Mouse (Mus musculus): Measurements from ENCODE around the gene Sephs2. TPM values are rescaled to one million over a fixed set of nuclear protein-coding genes. Genes with fewer than 3 reads are reported as not detected.

The Sephs2 gene
- polyA plus RNA-seq, 1 experiment from 2014 or later: 78.0 TPM

- H3K4me1 ChIP-seq (ENCODE audit: control insufficient read depth, insufficient read depth, low read length): peaks cover under 1% of the 10 kb centered on the region
- ATAC-seq (ENCODE audit: insufficient read depth, low FRiP score, low TSS enrichment) (no peak), DNase-seq (ENCODE audit: low spot score) (peak; percentile 55)
- WGBS: 25% methylated on average over 8 of the region's 8 CpGs
- H3K27ac ChIP-seq (ENCODE audit: low read depth, low read length): no peak overlapping the region
- no peaks in the 10 kb centered on the region for H3K36me3 ChIP-seq (ENCODE audit: control insufficient read depth, insufficient read depth, low read length)
- no peaks in the 10 kb centered on the region for H3K27me3 ChIP-seq (ENCODE audit: control insufficient read depth, insufficient read depth, low read length)
- H3K4me2 ChIP-seq (ENCODE audit: low read depth): no peak overlapping the region
- no peak overlapping the region for H3K9ac ChIP-seq (ENCODE audit: low read length)
- H3K4me3 ChIP-seq (ENCODE audit: low read depth, low read length): no peak overlapping the region
- no peaks in the 10 kb centered on the region for H3K9me3 ChIP-seq (ENCODE audit: control insufficient read depth, low read length)
These were observed 4.5 kb upstream of the Sephs2 start for GRCm38 (mm10) chr7:127278311-127278710.

GRCm38 (mm10) chr7:127276519-127276961 lies 2.7 kb upstream of the Sephs2 start:
- Histone ChIP-seq H3K9me3 (ENCODE audit: control insufficient read depth, low read length) (no peaks in the 10 kb centered on the region), H3K9ac (ENCODE audit: low read length) (no peak overlapping the region), H3K27me3 (ENCODE audit: control insufficient read depth, insufficient read depth, low read length) (no peaks in the 10 kb centered on the region), H3K4me3 (ENCODE audit: low read depth, low read length) (no peak overlapping the region), H3K27ac (ENCODE audit: low read depth, low read length) (no peak overlapping the region), H3K4me2 (ENCODE audit: low read depth) (no peak overlapping the region), H3K4me1 (ENCODE audit: control insufficient read depth, insufficient read depth, low read length) (peaks cover 7% of the 10 kb centered on the region), H3K36me3 (ENCODE audit: control insufficient read depth, insufficient read depth, low read length) (no peaks in the 10 kb centered on the region)
- DNase-seq (ENCODE audit: low spot score) (no peak), ATAC-seq (ENCODE audit: insufficient read depth, low FRiP score, low TSS enrichment) (no peak)
- WGBS: 71% methylated on average over 5 of the region's 5 CpGs

DNA sequence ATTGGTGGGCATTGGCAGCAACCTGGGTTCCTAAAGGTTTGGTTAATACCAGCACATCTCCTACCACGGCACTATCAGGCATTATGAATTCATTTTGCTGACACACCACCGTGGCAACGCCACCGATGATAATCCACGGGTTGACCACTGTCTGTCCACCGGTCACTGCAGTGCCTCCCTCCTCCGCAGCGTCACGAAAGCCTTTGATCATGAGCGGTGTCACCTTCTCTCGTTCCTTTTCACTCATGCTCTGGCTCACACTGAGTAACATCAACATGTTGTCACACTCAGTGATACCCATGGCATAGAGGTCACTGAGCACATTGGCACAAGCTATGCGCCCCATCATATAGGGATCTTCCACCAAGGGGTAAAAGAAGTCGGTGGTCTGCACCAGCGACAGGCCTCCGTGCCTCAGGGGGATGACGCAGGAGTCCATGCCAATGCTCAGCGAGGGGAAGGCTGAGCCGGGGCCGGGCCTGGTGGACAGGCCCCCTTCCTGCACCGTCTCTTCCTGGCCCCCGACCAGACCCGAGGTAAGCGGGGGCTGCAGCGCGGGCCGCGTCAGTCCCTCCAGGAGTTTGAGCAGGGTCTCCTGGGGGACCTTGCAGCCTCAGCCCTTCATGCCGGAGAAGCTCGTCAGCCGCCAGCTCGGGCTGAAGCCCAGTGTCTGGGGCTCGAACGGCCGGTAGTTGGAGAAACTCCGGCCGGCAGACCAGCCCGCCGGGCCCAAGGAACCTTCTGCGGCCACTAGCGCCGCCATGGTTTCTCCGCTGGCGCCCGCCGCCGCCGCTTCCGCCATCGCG lies 534 bp downstream of the Sephs2 start:
- DNase-seq (ENCODE audit: low spot score) (peak; percentile 21), ATAC-seq (ENCODE audit: insufficient read depth, low FRiP score, low TSS enrichment) (peak; percentile 75)
- Histone ChIP-seq H3K4me1 (ENCODE audit: control insufficient read depth, insufficient read depth, low read length) (peaks cover 7% of the 10 kb centered on the region), H3K4me2 (ENCODE audit: low read depth) (peak overlapping the region; percentile 93), H3K9ac (ENCODE audit: low read length) (peak overlapping the region; percentile 93), H3K27me3 (ENCODE audit: control insufficient read depth, insufficient read depth, low read length) (no peaks in the 10 kb centered on the region), H3K36me3 (ENCODE audit: control insufficient read depth, insufficient read depth, low read length) (no peaks in the 10 kb centered on the region), H3K4me3 (ENCODE audit: low read depth, low read length) (peak overlapping the region; percentile 86), H3K27ac (ENCODE audit: low read depth, low read length) (peak overlapping the region; percentile 67; the same call in 1 of the 2 replicates), H3K9me3 (ENCODE audit: control insufficient read depth, low read length) (no peaks in the 10 kb centered on the region)
- 16% methylated on average over 50 of the region's 50 CpGs for WGBS

GRCm38 (mm10) chr7:127272566-127272965 lies 1.3 kb downstream of the Sephs2 start:
- WGBS: 96% methylated on average over 15 of the region's 15 CpGs
- ATAC-seq (ENCODE audit: insufficient read depth, low FRiP score, low TSS enrichment) (no peak), DNase-seq (ENCODE audit: low spot score) (no peak)
- no peak overlapping the region for H3K9ac ChIP-seq (ENCODE audit: low read length)
- H3K4me2 ChIP-seq (ENCODE audit: low read depth): peak overlapping the region; percentile 93; the same call in 1 of the 2 replicates
- H3K36me3 ChIP-seq (ENCODE audit: control insufficient read depth, insufficient read depth, low read length): no peaks in the 10 kb centered on the region
- H3K27me3 ChIP-seq (ENCODE audit: control insufficient read depth, insufficient read depth, low read length): no peaks in the 10 kb centered on the region
- no peak overlapping the region for H3K27ac ChIP-seq (ENCODE audit: low read depth, low read length)
- H3K4me1 ChIP-seq (ENCODE audit: control insufficient read depth, insufficient read depth, low read length): peaks cover 7% of the 10 kb centered on the region
- 0 out of 2 replicates have a peak overlapping the region, but pooled peaks have one; percentile 86 for H3K4me3 ChIP-seq (ENCODE audit: low read depth, low read length)
- H3K9me3 ChIP-seq (ENCODE audit: control insufficient read depth, low read length): no peaks in the 10 kb centered on the region

DNA sequence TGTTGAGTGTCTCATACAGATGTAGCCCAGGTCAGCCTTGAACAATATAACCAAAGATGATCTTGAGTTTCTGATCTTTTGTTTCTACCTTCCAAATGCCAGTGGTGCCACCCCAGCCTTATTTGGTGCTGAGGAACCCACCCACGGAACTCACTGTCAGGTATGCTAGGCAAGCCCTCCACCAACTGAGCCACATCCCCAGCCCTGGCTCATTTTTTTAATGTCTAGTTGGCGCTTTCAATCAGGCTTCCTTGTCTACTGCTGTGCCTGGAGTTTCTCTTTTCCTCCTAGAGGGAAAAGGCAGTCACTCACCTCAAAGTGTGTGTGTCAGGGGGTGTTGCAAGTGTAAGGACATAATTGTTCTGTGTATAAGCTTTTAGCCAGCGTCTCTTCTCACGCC lies 2.8 kb downstream of the Sephs2 start:
- Histone ChIP-seq H3K27me3 (ENCODE audit: control insufficient read depth, insufficient read depth, low read length) (no peaks in the 10 kb centered on the region), H3K4me2 (ENCODE audit: low read depth) (no peak overlapping the region), H3K4me3 (ENCODE audit: low read depth, low read length) (no peak overlapping the region), H3K4me1 (ENCODE audit: control insufficient read depth, insufficient read depth, low read length) (peaks cover 7% of the 10 kb centered on the region), H3K9me3 (ENCODE audit: control insufficient read depth, low read length) (no peaks in the 10 kb centered on the region), H3K27ac (ENCODE audit: low read depth, low read length) (no peak overlapping the region), H3K36me3 (ENCODE audit: control insufficient read depth, insufficient read depth, low read length) (no peaks in the 10 kb centered on the region), H3K9ac (ENCODE audit: low read length) (no peak overlapping the region)
- DNase-seq (ENCODE audit: low spot score) (no peak), ATAC-seq (ENCODE audit: insufficient read depth, low FRiP score, low TSS enrichment) (no peak)
- 90% methylated on average over 4 of the region's 4 CpGs for WGBS

- H3K27ac ChIP-seq (ENCODE audit: low read depth, low read length): no peak overlapping the region
These were observed 3.2 kb downstream of the Sephs2 start for GRCm38 (mm10) chr7:127270666-127271065.

GRCm38 (mm10) chr7:127270256-127270655 lies 3.6 kb downstream of the Sephs2 start:
- no peak for DNase-seq (ENCODE audit: low spot score)
- H3K4me3 ChIP-seq (ENCODE audit: low read depth, low read length): no peak overlapping the region
- no peaks in the 10 kb centered on the region for H3K27me3 ChIP-seq (ENCODE audit: control insufficient read depth, insufficient read depth, low read length)
- no peaks in the 10 kb centered on the region for H3K9me3 ChIP-seq (ENCODE audit: control insufficient read depth, low read length)
- H3K27ac ChIP-seq (ENCODE audit: low read depth, low read length): no peak overlapping the region
- H3K9ac ChIP-seq (ENCODE audit: low read length): no peak overlapping the region
- H3K4me1 ChIP-seq (ENCODE audit: control insufficient read depth, insufficient read depth, low read length): peaks cover 7% of the 10 kb centered on the region
- H3K4me2 ChIP-seq (ENCODE audit: low read depth): no peak overlapping the region
- WGBS: 91% methylated on average over 2 of the region's 2 CpGs
- H3K36me3 ChIP-seq (ENCODE audit: control insufficient read depth, insufficient read depth, low read length): no peaks in the 10 kb centered on the region
- ATAC-seq (ENCODE audit: insufficient read depth, low FRiP score, low TSS enrichment): no peak

More at GRCm38 (mm10) chr7:127270666-127271065, 3.2 kb downstream of the Sephs2 start:
- no peak for DNase-seq (ENCODE audit: low spot score)
- no peak overlapping the region for H3K4me3 ChIP-seq (ENCODE audit: low read depth, low read length)
- no peak for ATAC-seq (ENCODE audit: insufficient read depth, low FRiP score, low TSS enrichment)
- no peak overlapping the region for H3K9ac ChIP-seq (ENCODE audit: low read length)
- no peaks in the 10 kb centered on the region for H3K36me3 ChIP-seq (ENCODE audit: control insufficient read depth, insufficient read depth, low read length)
- H3K4me1 ChIP-seq (ENCODE audit: control insufficient read depth, insufficient read depth, low read length): peaks cover 7% of the 10 kb centered on the region
- no peaks in the 10 kb centered on the region for H3K27me3 ChIP-seq (ENCODE audit: control insufficient read depth, insufficient read depth, low read length)
- H3K9me3 ChIP-seq (ENCODE audit: control insufficient read depth, low read length): no peaks in the 10 kb centered on the region
- no peak overlapping the region for H3K4me2 ChIP-seq (ENCODE audit: low read depth)
- WGBS: 93% methylated on average over 5 of the region's 5 CpGs

DNA sequence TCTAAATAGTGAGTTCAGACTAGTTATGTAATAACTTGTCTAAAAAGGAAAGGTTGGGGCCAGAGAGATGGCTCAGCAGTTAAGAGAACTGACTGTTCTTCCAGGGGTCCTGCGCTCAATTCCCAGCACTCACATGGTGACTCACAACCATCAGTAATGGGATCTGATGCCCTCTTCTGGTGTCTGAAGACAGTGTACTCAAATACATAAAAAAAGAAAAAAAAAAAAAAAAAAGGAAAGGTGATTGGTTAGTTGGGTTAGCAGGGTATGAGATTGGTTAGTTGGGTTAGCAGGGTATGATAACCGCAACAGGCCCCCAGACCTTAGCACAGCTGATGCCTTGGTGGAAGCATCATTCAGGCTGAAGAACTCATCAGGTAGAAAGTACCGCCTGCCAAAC lies 10.3 kb downstream of the Sephs2 start:
- Histone ChIP-seq H3K27ac (ENCODE audit: low read depth, low read length) (no peak overlapping the region), H3K4me2 (ENCODE audit: low read depth) (no peak overlapping the region), H3K9me3 (ENCODE audit: control insufficient read depth, low read length) (no peaks in the 10 kb centered on the region), H3K9ac (ENCODE audit: low read length) (no peak overlapping the region), H3K4me3 (ENCODE audit: low read depth, low read length) (no peak overlapping the region), H3K27me3 (ENCODE audit: control insufficient read depth, insufficient read depth, low read length) (no peaks in the 10 kb centered on the region), H3K36me3 (ENCODE audit: control insufficient read depth, insufficient read depth, low read length) (no peaks in the 10 kb centered on the region), H3K4me1 (ENCODE audit: control insufficient read depth, insufficient read depth, low read length) (0 out of 2 replicates have a peak, but pooled peaks cover 2% of the 10 kb centered on the region)
- DNase-seq (ENCODE audit: low spot score) (no peak), ATAC-seq (ENCODE audit: insufficient read depth, low FRiP score, low TSS enrichment) (no peak)
- 94% methylated on average over 3 of the region's 3 CpGs for WGBS
